Mouse (Mus musculus): ENCODE measurements around the gene Cers5. TPM values are rescaled to one million over a fixed set of nuclear protein-coding genes. Genes with fewer than 3 reads are reported as not detected.
"Not testable (repeated sequence)": the region's sequence is repeated elsewhere in the genome, so short reads cannot be mapped to it uniquely, and the experiment has no call there.

Cers5 gene
- 10 to 100 TPM; 43.6 to 47.2 TPM for total RNA-seq (2021)

- not testable (repeated sequence) for DNase-seq (ENCODE audit: extremely low spot score in 1 of 2, low spot score in 2 of 2)
- intact Hi-C loops (cut with DNase I): loop anchor here (5.0 kb wide), 1 partner anchor 45 kb away; the partner anchor contains the start of gene Cox14
These were observed at the start of gene Cers5 for GRCm38 (mm10) chr15:99772881-99772924. Cers5 (minus strand) TSS chr15:99772885.

GRCm38 (mm10) chr15:99819621-99820279 is 47.1 kb upstream of the Cers5 start:
- no peak for DNase-seq (ENCODE audit: extremely low spot score in 1 of 2, low spot score in 2 of 2)
- intact Hi-C loops (cut with DNase I): no loop called here

- intact Hi-C loops (cut with DNase I): no loop called here
These were observed 46.4 kb upstream of the Cers5 start for GRCm38 (mm10) chr15:99819109-99819440.

GRCm38 (mm10) chr15:99818321-99819108 is 45.8 kb upstream of the Cers5 start:
- intact Hi-C loops (cut with DNase I): no loop called here
- DNase-seq (ENCODE audit: extremely low spot score in 1 of 2, low spot score in 2 of 2): no peak

More at GRCm38 (mm10) chr15:99819109-99819440, 46.4 kb upstream of the Cers5 start:
- DNase-seq (ENCODE audit: extremely low spot score in 1 of 2, low spot score in 2 of 2): no peak

- intact Hi-C loops (cut with DNase I): no loop called here
- no peak for DNase-seq (ENCODE audit: extremely low spot score in 1 of 2, low spot score in 2 of 2)
These were observed 44.9 kb upstream of the Cers5 start for GRCm38 (mm10) chr15:99817343-99818235.

GRCm38 (mm10) chr15:99815999-99816398 is 43.3 kb upstream of the Cers5 start:
- intact Hi-C loops (cut with DNase I): no loop called here
- DNase-seq (ENCODE audit: extremely low spot score in 1 of 2, low spot score in 2 of 2): no peak

- intact Hi-C loops (cut with DNase I): no loop called here
- no peak for DNase-seq (ENCODE audit: extremely low spot score in 1 of 2, low spot score in 2 of 2)
These were observed 42.0 kb upstream of the Cers5 start for GRCm38 (mm10) chr15:99814554-99815260.

GRCm38 (mm10) chr15:99813639-99814038 is 41.0 kb upstream of the Cers5 start:
- DNase-seq (ENCODE audit: extremely low spot score in 1 of 2, low spot score in 2 of 2): no peak
- intact Hi-C loops (cut with DNase I): no loop called here

- DNase-seq (ENCODE audit: extremely low spot score in 1 of 2, low spot score in 2 of 2): no peak
- intact Hi-C loops (cut with DNase I): no loop called here
These were observed 39.4 kb upstream of the Cers5 start for GRCm38 (mm10) chr15:99812097-99812496.

- DNase-seq (ENCODE audit: extremely low spot score in 1 of 2, low spot score in 2 of 2): peak; percentile 51 to 53
These were observed 35.4 kb upstream of the Cers5 start for GRCm38 (mm10) chr15:99807776-99808735.

GRCm38 (mm10) chr15:99806171-99806570 is 33.5 kb upstream of the Cers5 start:
- intact Hi-C loops (cut with DNase I): no loop called here
- DNase-seq (ENCODE audit: extremely low spot score in 1 of 2, low spot score in 2 of 2): no peak

More at GRCm38 (mm10) chr15:99807776-99808735, 35.4 kb upstream of the Cers5 start:
- intact Hi-C loops (cut with DNase I): no loop called here

GRCm38 (mm10) chr15:99805673-99806072 is 33.0 kb upstream of the Cers5 start:
- intact Hi-C loops (cut with DNase I): no loop called here
- no peak for DNase-seq (ENCODE audit: extremely low spot score in 1 of 2, low spot score in 2 of 2)

- intact Hi-C loops (cut with DNase I): no loop called here
- no peak for DNase-seq (ENCODE audit: extremely low spot score in 1 of 2, low spot score in 2 of 2)
These were observed 30.5 kb upstream of the Cers5 start for GRCm38 (mm10) chr15:99803186-99803644.

- no peak for DNase-seq (ENCODE audit: extremely low spot score in 1 of 2, low spot score in 2 of 2)
- intact Hi-C loops (cut with DNase I): no loop called here
These were observed 29.3 kb upstream of the Cers5 start for GRCm38 (mm10) chr15:99801885-99802572.

- no peak for DNase-seq (ENCODE audit: extremely low spot score in 1 of 2, low spot score in 2 of 2)
- intact Hi-C loops (cut with DNase I): no loop called here
These were observed 27.0 kb upstream of the Cers5 start for GRCm38 (mm10) chr15:99799706-99800105.

GRCm38 (mm10) chr15:99797898-99798297 is 25.2 kb upstream of the Cers5 start:
- DNase-seq (ENCODE audit: extremely low spot score in 1 of 2, low spot score in 2 of 2): no peak
- intact Hi-C loops (cut with DNase I): no loop called here

GRCm38 (mm10) chr15:99796735-99797134 is 24.1 kb upstream of the Cers5 start:
- intact Hi-C loops (cut with DNase I): no loop called here
- DNase-seq (ENCODE audit: extremely low spot score in 1 of 2, low spot score in 2 of 2): no peak

GRCm38 (mm10) chr15:99796066-99796465 is 23.4 kb upstream of the Cers5 start:
- DNase-seq (ENCODE audit: extremely low spot score in 1 of 2, low spot score in 2 of 2): no peak
- intact Hi-C loops (cut with DNase I): no loop called here

Data from left cerebral cortex, postnatal 10 days (tissue).